Mouse (Mus musculus) lung, adult 18-20 months (tissue): ENCODE measurements around the gene Cdc7.

ENCODE experiments used
- DNase-seq, 2 experiments: peaks; one replicate each; pipeline ENCODE4 v3.0.0; 2022; ENCODE audit warnings: mixed read lengths in 2 of 2

Gene Cdc7

DNA sequence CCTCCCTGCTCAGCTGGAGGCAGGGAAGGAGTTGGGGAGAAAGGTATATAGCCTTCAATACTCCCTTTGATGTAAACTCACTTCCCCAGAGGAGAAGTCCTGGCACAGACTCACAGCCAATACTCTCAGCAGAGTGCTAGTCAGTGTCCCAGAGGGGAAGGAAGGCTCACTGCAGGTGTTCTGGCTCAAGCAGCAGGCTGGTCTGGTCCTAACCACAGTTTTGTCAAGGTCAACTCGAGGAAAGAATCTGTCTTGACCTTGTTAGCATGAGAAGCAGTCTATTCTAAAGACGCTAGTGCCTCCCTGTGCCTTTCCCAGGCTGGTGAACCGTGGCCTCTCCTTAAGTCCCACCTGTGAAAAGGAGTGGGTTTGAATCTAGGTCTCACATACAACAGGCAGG lies 30.6 kb downstream of the Cdc7 start:
- no peak for DNase-seq

DNA sequence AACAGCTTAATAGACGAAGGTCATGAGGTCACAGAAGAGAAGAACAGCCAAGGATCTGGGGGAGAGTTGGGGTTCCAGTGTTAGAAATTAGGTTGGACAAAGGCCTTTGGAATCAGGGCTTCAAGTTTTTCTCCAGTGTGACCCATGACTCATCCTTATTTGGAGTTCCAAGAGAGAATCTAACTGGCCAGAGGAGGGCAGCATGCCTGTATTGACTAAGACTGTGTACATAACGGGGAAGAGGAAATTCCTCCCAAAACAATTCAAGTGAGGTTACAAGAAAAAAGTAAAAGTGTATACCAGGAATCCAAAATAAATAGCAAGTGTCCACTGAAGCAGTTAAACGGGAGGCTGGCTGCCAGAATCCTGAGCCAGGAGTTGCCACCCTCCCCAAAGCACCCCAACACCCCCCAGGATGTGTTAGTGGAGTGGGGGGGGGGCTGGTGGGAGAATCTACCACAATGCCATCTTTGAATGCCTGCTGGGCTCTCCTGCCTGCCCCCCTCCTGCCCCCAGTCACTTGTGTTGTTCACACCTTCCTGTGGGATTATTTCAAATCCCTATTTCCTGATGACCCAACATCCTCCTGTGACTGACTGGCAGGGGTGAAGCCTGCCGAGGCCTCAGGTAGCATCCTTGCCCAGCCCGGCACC lies 31.9 kb downstream of the Cdc7 start:
- DNase-seq: peak; percentile 65 to 81

DNA sequence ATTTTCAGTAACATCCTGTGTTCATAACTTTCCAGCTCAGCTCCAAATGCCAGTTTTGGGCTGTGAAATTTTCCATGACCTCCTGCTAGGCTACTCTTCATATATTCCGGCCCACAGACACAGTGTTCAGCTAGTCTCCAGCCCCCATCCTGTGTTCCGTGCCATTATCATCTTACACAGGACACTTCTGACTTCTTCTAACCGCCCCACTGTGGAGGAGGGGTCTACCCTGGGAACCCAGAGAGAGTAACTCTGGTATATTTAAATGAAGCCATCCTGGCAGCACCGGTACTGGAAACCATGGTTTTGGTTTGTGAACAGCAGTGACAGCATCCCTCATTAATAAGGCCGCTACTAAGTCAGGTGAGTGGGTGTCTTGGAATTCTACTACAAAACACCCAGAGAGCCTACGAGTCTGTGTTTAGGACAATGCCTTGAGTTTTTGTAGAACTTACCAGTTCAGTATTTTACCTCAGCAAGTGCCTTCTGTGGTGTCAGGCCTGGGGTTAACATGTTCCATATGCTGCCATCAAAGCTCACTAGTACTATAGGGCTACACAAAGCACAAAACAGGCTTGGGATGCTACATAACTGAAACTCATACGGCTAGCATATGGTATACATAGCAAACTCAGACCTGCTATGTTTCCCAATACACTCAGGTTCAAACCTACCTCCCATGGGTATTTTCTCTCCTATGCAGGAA lies 32.6 kb downstream of the Cdc7 start:
- DNase-seq: no peak

DNA sequence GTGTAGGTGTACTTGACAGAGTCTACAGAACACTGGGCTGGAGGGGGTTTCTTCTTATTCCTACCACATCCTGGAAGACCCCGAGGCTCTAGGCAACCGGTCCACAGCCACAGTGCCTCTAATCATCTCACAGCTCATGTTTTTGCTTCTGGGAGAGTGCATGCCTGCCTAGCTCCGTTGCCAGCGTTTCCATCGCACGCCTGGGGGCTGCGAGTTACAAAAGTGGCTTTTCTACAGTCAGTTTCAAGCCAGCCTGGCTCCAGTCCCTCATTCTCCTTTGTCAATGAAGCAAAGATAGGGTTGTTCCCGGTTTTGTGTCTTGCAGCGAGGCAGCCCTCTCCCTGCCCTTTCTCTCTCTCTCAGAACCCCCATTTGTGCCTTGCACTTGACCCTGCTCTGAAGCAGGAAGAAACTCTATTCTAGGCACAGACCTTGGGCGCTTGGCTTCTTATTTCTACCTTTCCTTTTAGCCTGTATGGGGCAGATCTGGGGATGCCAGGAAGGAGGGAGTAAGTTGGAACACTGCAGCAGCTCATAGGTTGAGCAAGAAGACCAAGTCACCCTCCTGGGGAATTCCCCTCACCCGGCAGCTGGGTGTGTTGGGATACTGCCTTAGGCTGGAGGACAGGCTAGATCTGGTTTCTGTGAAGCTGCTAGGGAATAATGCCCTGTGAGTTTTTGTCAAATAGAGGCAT lies 37.4 kb downstream of the Cdc7 start:
- no peak for DNase-seq

DNA sequence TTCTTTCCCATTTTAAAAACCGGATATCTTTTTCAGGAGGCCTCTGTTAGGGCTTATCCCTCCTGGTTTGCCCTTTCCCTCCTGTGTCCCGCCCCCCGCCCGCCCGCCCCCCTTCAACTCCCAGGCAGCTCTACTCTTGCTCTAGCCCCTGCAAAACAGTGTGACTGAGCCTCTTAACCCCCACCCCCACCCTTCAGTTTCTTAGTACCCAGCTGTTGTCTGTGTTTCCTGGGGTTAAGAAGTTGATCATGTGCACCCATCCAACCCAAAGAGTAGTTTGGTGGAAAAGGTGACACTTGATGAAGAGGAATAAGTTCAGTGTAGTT lies 37.9 kb downstream of the Cdc7 start:
- DNase-seq: no peak

DNA sequence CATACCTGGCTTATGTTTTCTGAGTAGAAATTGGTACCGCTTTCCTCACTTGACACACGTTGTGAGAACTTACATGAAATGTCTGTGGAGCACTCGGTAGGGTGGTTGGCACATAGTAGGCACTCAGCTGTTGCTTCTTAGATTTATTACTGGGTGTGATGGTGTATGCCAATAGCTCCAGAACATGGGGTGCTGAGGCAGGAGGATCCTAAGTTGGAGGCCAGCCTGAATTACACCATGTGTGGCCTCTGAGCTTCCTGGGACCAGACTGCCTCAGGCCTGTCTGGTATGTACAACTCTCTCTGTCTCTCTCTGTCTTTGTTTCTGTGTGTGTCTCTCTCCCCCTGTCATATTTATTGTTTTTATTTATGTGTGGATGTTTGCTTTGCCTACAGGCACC lies 45.6 kb downstream of the Cdc7 start:
- no peak for DNase-seq

DNA sequence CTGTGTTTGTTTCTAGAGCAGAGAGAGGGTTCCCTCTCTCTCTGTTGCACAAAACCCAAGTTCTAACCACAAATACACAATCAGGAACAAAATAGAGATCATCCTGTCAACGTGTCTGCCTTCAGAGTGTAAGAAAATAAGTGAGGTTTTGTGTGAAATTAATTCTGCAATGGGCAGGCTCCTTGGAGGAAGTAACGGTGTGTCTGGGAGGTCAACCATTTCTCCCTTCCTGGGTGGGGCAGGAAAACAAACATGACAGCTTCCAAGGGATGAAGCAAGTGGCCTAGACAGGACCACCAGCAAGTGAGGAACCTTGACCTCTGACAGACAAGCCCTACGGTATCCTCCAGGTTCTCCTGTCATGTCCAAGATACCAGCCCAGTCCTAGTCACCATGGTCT lies 46.2 kb downstream of the Cdc7 start:
- no peak for DNase-seq

DNA sequence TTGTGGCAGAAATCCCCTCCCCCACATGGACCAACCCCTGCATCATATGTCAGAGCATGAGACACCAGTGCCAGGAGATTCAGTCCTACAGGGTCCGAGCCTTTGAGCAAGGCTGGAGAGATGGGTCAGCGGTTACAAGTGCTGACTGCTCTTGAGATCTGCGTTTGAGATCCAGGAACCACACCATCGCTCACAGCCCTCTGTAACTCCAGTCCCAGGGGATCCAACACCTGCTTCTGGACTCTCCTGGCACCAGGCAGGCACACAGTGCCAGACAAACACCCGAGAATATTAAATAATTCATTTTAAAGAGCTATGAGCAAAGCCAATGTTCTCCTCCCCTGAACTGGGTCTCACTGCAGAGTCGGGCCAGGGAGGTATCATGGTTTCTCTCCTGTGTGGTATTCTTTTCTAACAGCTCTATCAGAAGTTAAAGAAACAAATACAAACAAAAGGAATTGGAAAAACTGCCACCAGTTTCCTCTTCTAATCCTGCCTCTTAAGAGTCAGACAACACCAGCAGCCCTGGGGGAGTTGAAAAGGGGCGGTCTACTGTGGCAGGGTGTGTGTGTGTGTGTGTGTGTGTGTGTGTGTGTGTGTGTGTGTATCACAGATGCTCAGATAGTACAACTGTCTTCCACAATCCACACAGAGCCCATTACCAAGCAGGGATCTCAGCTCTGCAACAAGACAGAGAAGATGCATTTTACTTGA lies 47.4 kb downstream of the Cdc7 start:
- DNase-seq: no peak

DNA sequence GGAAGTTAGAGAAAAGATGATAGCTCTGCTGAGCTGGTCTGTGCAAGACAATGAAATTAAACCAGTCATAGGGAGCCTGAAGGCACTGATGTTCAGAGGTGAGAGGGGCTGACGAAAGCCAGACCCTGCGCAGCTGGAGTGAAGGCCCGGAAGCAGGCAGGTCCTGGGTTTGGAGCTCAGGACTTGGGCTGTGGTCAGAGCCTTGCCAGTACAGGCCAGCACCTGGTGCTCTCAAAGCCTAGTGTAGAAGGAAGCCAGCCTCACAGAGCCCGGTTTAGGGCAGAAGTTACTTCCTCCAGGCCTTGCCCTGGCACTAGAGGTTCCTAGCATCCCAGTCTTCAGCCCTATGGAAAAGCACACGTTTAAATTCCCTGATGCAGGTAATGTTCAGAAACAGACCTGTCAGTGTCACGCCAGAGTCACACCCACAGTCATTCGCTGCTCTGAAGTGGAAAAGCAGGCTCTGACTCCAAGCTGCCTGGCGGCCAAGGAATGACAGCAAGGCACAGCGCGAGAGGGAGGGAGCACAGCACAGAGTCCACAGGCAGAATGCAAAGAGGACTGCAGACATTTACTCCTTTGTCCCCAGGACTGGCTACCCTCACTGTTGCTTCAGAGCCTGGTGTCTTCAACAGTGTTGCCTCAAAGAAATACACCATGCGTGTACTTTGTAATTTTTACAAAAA lies 48.1 kb downstream of the Cdc7 start:
- no peak for DNase-seq

DNA sequence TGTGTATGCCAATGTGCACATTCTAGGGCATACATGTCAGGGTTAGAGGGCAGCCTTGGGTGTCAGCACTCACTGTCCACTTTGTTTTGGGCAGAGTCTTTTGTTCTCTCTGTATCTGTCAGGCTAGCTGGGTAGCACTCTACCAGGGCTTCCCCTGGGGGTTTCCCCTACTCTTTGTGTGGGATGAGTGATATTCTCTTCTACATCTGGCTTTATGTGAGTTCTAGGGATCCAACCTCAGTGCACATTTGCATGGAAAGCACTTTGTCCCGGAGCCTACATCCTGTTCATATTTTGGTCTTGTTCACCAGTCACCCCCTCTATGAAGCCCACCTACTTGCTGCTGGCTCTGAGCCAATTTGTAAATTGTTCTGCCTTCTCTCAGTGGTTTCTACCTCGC lies 49.3 kb downstream of the Cdc7 start:
- DNase-seq: no peak

DNA sequence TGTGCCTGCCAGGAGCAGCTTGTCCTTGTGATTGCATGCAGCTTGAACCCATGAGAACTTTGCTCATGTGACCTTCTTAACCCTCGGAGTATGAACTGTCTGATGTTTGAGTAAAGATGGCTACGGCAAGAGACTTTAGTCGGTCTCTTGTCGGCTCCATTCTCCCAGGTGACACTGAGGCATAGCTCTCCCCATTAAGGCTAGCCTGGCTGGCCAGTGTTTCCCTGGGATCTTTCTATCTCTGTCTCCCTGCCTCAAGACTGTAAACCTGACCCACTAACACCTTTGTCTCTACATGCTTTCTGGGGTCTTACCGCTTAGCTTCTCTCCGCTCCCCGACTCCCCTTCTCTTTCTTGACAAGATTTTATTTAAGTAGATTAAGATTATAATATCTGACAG lies 50.0 kb downstream of the Cdc7 start:
- no peak for DNase-seq

DNA sequence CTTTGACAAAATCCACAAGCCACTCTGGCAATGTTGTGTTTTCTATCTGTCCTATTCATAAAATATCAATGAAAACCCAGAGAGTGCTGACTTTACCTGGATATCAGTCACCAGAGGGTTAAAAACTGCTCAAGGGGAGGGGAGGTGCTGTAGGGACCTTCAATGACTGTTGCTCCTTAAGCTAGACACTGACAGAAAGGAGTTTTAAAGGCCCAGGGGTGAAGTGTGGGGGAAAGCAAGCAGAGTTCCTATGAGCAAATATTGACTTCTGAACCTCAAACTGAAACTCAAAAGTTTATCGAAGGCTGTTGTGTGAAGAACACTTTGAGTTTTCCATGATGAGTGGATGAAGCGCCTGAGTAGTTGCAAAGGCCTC lies 50.9 kb downstream of the Cdc7 start:
- DNase-seq: no peak

DNA sequence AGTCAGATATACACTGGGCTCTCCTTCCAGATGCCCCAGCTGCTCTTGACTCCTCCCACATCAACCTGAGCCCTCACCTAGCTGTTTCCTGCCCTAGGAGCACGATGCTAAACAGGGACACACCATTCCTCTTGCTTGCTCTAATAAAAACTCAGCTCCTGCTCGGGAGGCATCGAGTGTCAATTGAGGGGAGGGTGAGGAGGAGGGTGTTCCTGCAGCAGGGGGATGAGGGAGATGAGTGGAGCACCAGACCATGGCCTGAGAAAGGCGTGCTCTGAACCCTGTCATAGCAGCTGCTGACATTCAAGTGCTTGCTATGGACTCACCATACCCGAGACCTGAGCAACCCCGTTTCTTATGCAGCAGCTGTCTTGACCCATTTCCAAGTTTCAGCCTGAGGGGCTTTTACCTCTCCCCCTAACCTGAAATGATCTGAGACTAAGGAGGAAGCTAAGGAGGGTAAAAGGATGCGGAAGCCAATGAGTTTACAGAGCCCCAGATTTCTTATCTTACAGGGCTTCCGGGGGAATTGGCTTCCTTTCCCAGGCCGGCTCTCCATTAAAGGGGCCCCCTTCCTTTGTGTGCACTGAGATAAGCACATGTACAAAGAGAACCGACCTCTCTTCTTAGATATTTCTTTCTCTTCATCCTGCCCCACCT lies 51.4 kb downstream of the Cdc7 start:
- no peak for DNase-seq

DNA sequence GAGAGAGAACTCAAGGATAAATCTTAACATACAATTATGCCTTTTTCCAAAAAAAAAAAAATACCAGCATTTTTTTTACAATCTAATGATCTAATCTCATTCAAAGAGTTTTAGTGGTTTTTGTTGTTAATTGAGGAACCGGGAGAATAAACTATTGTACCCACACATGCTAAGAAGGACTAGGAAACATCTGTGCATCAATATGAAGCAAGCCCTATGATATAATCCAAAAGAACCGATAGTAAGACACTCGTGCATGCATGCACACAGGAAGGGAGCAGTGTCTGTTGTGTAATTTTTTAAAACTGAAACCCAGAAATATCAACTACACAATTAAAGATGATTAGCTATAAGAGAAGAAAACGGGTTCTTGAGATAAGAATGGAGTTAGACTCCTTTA lies 52.4 kb downstream of the Cdc7 start:
- no peak for DNase-seq

DNA sequence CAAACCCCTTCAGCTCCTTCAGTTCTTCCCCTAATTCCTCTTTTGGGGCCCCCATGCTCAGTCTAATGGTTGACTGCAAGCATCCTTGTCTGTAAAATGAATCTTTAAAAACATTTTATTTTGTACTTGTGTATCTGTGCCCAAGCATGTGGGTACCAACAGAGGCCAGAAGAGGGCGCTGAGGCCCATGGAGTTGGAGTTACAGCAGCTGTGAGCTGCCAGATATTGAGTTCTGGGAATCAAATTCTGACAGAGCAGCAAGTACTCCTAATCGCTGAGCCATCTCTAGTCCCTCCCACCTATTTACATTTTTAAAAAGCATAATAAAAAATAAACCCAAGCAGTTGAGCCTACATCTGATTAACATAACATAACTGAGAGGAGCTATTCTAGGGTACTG lies 53.4 kb downstream of the Cdc7 start:
- DNase-seq: no peak

DNA sequence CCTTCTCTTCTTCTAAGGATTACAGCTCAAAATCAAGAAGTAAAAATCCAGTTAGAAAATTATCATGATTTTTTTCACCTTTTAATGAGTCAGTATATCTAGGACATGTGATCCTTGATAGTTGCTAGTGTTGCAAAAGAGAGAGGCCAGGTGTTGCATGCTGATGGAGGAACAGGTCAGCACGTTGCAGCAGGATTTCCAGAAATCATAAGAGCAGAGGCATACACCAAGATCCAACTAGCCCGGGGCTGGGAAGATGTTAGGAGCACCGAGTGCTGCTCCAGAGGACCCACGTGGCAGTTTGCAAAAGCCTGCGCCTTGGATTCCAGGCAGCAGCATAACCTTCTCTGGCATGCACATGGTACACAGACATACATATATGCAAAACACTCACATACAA lies 54.9 kb downstream of the Cdc7 start:
- DNase-seq: no peak

DNA sequence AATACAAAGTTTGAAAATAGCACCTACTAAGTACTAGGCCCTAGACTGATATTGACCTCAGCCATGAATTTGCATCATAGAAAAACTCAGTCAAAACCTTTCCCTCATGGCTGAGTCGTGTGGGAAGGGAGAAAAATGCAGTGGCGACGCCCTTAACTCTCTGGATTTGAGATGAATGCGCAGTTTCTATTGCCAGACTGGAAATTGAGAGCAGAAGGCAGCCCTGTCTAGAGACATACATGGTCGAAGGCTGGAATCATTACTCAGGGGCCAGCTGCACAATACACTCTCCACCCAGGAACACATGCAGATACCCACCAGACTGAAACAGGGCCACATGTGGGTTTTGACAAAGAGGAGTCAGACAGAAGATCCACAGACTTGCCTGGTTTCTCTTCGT lies 55.8 kb downstream of the Cdc7 start:
- DNase-seq: no peak

DNA sequence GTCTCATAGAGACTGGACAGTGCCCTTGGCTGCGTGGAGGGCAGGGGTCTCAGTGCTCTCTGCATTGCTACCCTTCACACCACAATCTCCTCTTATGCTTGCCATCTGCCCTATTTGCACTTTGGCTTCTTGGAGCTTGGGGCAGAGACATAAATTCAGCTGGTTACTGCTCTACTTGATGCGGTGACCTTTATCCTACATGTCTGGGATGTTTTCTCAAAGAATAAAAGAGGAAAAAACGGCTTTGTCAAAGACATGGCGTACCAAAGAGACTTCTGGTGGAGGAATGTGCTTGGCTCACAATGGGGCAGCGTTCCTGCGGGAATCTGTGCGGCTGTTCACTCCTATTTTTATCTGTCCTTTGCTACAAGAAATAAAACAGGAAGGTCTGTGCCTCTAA lies 56.2 kb downstream of the Cdc7 start:
- DNase-seq: no peak

DNA sequence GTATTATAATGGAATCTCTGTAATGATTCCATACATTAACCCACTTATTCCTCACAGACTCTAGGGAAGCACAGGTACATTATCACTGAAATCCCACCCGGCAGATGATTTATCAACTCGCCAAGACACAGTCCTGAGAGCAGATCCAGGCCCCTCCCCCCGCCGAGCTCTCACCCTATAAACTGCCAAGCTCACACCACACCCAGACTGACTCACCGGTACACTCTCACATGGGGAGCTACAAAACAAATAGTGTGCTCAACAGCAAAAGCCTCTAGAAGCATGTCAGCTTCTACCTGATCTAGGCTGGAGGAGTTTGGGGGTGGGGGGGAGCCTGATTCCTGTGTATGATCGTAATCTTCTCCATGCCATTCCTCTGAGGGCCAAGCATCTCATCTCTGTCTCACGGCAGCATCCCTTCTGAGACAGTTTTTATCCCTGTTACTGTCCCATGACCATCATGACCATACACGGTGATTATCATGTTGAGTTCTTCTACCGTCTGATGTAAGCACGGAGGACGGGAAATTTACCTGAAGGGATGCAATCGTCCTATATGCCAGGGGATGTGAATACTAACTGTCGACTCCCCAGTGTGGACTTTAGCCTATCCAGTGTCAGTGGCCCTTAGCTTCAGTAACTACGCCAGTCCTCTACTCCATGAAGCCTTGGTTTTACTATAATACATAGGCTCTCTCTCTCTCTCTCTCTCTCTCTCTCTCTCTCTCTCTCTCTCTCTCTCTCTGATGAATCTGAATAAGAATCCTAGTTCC lies 57.4 kb downstream of the Cdc7 start:
- no peak for DNase-seq

DNA sequence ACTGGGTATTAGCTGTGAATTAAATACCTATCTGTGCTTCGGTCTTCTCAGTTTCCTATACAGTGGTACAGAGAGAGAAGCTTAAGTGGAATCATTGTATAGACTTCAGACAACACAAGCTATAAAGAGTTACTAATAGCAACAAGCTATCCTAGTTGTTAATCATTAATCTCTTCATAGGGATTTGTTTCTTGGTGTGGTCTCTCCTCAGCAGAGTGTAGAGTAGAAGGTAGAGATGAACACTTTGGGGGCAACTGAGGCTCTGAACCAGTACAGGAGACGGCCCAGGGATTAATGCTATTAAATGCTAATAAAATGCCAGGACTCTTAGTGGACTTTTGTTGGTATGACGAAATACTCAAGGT lies 57.9 kb downstream of the Cdc7 start:
- DNase-seq: no peak

DNA sequence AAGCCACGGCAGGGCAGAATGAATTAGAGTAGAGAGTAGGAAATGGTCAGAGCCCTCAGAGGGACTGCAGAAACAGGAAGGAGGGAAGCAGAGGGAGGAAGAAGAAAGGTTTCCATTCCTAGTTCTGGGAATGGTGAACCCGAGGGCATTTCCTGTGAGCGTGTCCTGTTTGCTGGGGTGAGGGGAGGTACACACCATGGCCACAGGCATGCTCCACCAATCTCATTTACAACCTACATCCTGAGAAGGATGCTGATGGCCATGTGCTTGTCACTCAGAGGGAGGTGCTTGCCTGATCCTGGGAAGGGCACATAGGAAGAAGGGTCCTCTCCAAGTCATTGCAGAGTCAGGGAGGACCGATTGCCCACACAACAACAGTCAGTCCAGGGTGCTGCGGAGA lies 59.8 kb downstream of the Cdc7 start:
- DNase-seq: no peak

DNA sequence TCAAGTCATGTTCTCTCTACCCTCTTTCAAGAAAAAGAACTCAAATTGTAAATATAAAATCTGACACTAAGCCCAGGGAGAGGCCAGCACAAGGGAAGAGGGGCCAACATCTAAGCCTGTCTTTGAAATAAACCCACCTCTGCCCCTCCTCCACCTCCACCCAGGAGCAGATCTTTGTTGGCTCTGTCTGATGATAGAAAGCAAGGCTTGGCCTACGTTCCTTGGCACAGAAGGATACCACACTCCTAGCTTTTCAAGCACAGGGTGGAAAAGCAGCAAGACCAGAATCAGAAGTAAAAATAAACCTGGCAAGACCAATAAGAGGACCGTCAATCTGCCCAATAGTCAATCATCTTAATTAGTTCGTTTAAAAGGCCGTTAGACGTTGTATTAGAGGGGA lies 61.2 kb downstream of the Cdc7 start:
- DNase-seq: no peak
